Mouse (Mus musculus) midbrain, embryonic 10.5 days (tissue): ENCODE data around the gene Zfp143. TPM values are rescaled to one million over a fixed set of nuclear protein-coding genes. Genes with fewer than 3 reads are reported as not detected.

Source experiments
- DNase-seq: peaks from one replicate; pipeline ENCODE4 v3.0.0-alpha.2; 2017; ENCODE audit warnings: low spot score
- H3K27ac ChIP-seq: fragments of 300-500 bp; sonication (generic); replicated peaks from 2 replicates; pipeline ENCODE4 v1.5.1; 2016; ENCODE audit warnings: mild to moderate bottlenecking
- H3K27me3 ChIP-seq: fragments of 300-500 bp; sonication (generic); 2 replicates; pipeline ENCODE4 v1.6.1; 2016; ENCODE audit warnings: low read depth, mild to moderate bottlenecking; ENCODE audit not compliant: poor library complexity, severe bottlenecking
- H3K36me3 ChIP-seq: fragments of 300-500 bp; sonication (generic); 2 replicates; pipeline ENCODE4 v1.6.1; 2016; ENCODE audit warnings: mild to moderate bottlenecking, moderate library complexity
- H3K4me1 ChIP-seq: fragments of 300-500 bp; sonication (generic); 2 replicates; pipeline ENCODE4 v1.6.1; 2016
- H3K4me3 ChIP-seq: fragments of 300-500 bp; sonication (generic); 2 replicates; pipeline ENCODE4 v1.5.1; 2016; ENCODE audit warnings: mild to moderate bottlenecking, moderate library complexity
- H3K9me3 ChIP-seq: fragments of 300-500 bp; sonication (generic); replicated peaks from 2 replicates; pipeline ENCODE4 v1.6.1; 2016; ENCODE audit warnings: mild to moderate bottlenecking
- WGBS: fragments of 180-500 bp; shearing (Covaris S2); methylation state at CpG from one replicate; pipeline ENCODE4 v1.1.7; 2016; 5-methylcytosine and 5-hydroxymethylcytosine counted together
- polyA plus RNA-seq: library from polyadenylated mRNA; unstranded; fragments of >200 nt; fragmentation: Nextera tagmentation; extraction: Ambion mirVana; gene quantifications from 2 replicates; pipeline ENCODE4 v1.2.1, GENCODE M21; 2016

Zfp143 gene
- polyA plus RNA-seq, 1 experiment from 2014 or later = 26.9 TPM

- Histone ChIP-seq H3K9me3 (no peaks in the 10 kb centered on the region), H3K4me3 (peak overlapping the region; percentile 72), H3K27me3 (no peaks in the 10 kb centered on the region), H3K36me3 (peaks cover 60% of the 10 kb centered on the region), H3K4me1 (peaks cover 20% of the 10 kb centered on the region), H3K27ac (peak overlapping the region; percentile 98)
- WGBS = under 1% methylated on average over 26 of the region's 26 CpGs
- no peak for DNase-seq
Observed at GRCm38 (mm10) chr7:110060669-110061198, 283 bp upstream of the Zfp143 start.

- WGBS = under 1% methylated on average over 48 of the region's 48 CpGs
- DNase-seq = peak; percentile 87
- Histone ChIP-seq H3K27me3 (no peaks in the 10 kb centered on the region), H3K4me3 (peak overlapping the region; percentile 72), H3K36me3 (peaks cover 60% of the 10 kb centered on the region), H3K27ac (peak overlapping the region; percentile 98), H3K9me3 (no peaks in the 10 kb centered on the region), H3K4me1 (peaks cover 20% of the 10 kb centered on the region)
Observed at GRCm38 (mm10) chr7:110061752-110062273, 796 bp downstream of the Zfp143 start.

GRCm38 (mm10) chr7:110063731-110064130, 2.7 kb downstream of the Zfp143 start:
- Histone ChIP-seq H3K27ac (no peak overlapping the region), H3K4me1 (peaks cover 20% of the 10 kb centered on the region), H3K27me3 (no peaks in the 10 kb centered on the region), H3K36me3 (peaks cover 60% of the 10 kb centered on the region), H3K4me3 (0 out of 2 replicates have a peak overlapping the region, but pooled peaks have one; percentile 72), H3K9me3 (no peaks in the 10 kb centered on the region)
- WGBS = 96% methylated on average over 9 of the region's 9 CpGs
- DNase-seq = no peak

- Histone ChIP-seq H3K4me3 (no peak overlapping the region), H3K9me3 (no peaks in the 10 kb centered on the region), H3K36me3 (peaks cover 90% of the 10 kb centered on the region), H3K27me3 (no peaks in the 10 kb centered on the region), H3K27ac (no peak overlapping the region), H3K4me1 (no peaks in the 10 kb centered on the region)
- DNase-seq = no peak
- WGBS = 94% methylated on average over 2 of the region's 2 CpGs
Observed at GRCm38 (mm10) chr7:110069070-110069469, 8.1 kb downstream of the Zfp143 start.

GRCm38 (mm10) chr7:110078168-110078567, 17.2 kb downstream of the Zfp143 start:
- Histone ChIP-seq H3K36me3 (peaks cover 99% of the 10 kb centered on the region), H3K9me3 (peaks cover 4% of the 10 kb centered on the region; the same call in 1 of the 2 replicates), H3K4me3 (no peak overlapping the region), H3K27me3 (no peaks in the 10 kb centered on the region), H3K27ac (no peak overlapping the region), H3K4me1 (no peaks in the 10 kb centered on the region)
- WGBS = 96% methylated on average over 5 of the region's 5 CpGs
- no peak for DNase-seq

GRCm38 (mm10) chr7:110083386-110084165, 22.6 kb downstream of the Zfp143 start:
- 79% methylated on average over 13 of the region's 13 CpGs for WGBS
- peaks cover 100% of the 10 kb centered on the region for H3K36me3 ChIP-seq
- no peaks in the 10 kb centered on the region for H3K4me1 ChIP-seq
- H3K27me3 ChIP-seq = no peaks in the 10 kb centered on the region
- DNase-seq = peak; percentile 34
- H3K4me3 ChIP-seq = no peak overlapping the region
- peaks cover 4% of the 10 kb centered on the region; the same call in 1 of the 2 replicates for H3K9me3 ChIP-seq
- no peak overlapping the region for H3K27ac ChIP-seq

GRCm38 (mm10) chr7:110085217-110085616, 24.2 kb downstream of the Zfp143 start:
- no peak overlapping the region for H3K27ac ChIP-seq
- H3K27me3 ChIP-seq = no peaks in the 10 kb centered on the region
- peaks cover 100% of the 10 kb centered on the region for H3K36me3 ChIP-seq
- H3K4me3 ChIP-seq = no peak overlapping the region
- H3K4me1 ChIP-seq = no peaks in the 10 kb centered on the region
- DNase-seq = no peak
- H3K9me3 ChIP-seq = peaks cover 4% of the 10 kb centered on the region; the same call in 1 of the 2 replicates

- H3K27ac ChIP-seq = no peak overlapping the region
- no peak overlapping the region for H3K4me3 ChIP-seq
- WGBS = 95% methylated on average over 4 of the region's 4 CpGs
- H3K36me3 ChIP-seq = peaks cover 100% of the 10 kb centered on the region
- no peaks in the 10 kb centered on the region for H3K27me3 ChIP-seq
- DNase-seq = no peak
- H3K4me1 ChIP-seq = no peaks in the 10 kb centered on the region
- H3K9me3 ChIP-seq = no peaks in the 10 kb centered on the region
Observed at GRCm38 (mm10) chr7:110087914-110088313, 26.9 kb downstream of the Zfp143 start.

- Histone ChIP-seq H3K4me1 (no peaks in the 10 kb centered on the region), H3K27ac (no peak overlapping the region), H3K9me3 (no peaks in the 10 kb centered on the region), H3K27me3 (no peaks in the 10 kb centered on the region), H3K36me3 (peaks cover 100% of the 10 kb centered on the region), H3K4me3 (no peak overlapping the region)
- 83% methylated on average over 7 of the region's 7 CpGs for WGBS
- no peak for DNase-seq
Observed at GRCm38 (mm10) chr7:110091670-110092069, 30.7 kb downstream of the Zfp143 start.

- WGBS = 92% methylated on average over 4 of the region's 4 CpGs
- H3K27me3 ChIP-seq = no peaks in the 10 kb centered on the region
- H3K27ac ChIP-seq = no peak overlapping the region
- no peak for DNase-seq
- peaks cover 2% of the 10 kb centered on the region; the same call in 1 of the 2 replicates for H3K4me1 ChIP-seq
- peaks cover 72% of the 10 kb centered on the region for H3K36me3 ChIP-seq
- no peak overlapping the region for H3K4me3 ChIP-seq
- H3K9me3 ChIP-seq = no peaks in the 10 kb centered on the region
Observed at GRCm38 (mm10) chr7:110096332-110096731, 35.3 kb downstream of the Zfp143 start.

- no peaks in the 10 kb centered on the region for H3K27me3 ChIP-seq
- 77% methylated on average over 7 of the region's 7 CpGs for WGBS
- H3K27ac ChIP-seq = no peak overlapping the region
- no peak for DNase-seq
- H3K36me3 ChIP-seq = peaks cover 63% of the 10 kb centered on the region
- H3K4me1 ChIP-seq = peaks cover 2% of the 10 kb centered on the region; the same call in 1 of the 2 replicates
- H3K4me3 ChIP-seq = no peak overlapping the region
- no peaks in the 10 kb centered on the region for H3K9me3 ChIP-seq
Observed at GRCm38 (mm10) chr7:110097106-110097793, 36.2 kb downstream of the Zfp143 start.

- Histone ChIP-seq H3K36me3 (peaks cover 27% of the 10 kb centered on the region), H3K27ac (no peak overlapping the region), H3K4me3 (no peak overlapping the region), H3K4me1 (peaks cover 2% of the 10 kb centered on the region; the same call in 1 of the 2 replicates), H3K27me3 (no peaks in the 10 kb centered on the region), H3K9me3 (no peaks in the 10 kb centered on the region)
- DNase-seq = no peak
- WGBS = 69% methylated on average over 6 of the region's 6 CpGs
Observed at GRCm38 (mm10) chr7:110100854-110101253, 39.8 kb downstream of the Zfp143 start.
